Mouse (Mus musculus) activated CD4-positive, CD25-positive, alpha-beta regulatory T cell, adult 4 months (primary cell): Measurements from ENCODE around the gene Nek2. TPM values are rescaled to one million over a fixed set of nuclear protein-coding genes. Genes with fewer than 3 reads are reported as not detected.

Source experiments
- ATAC-seq: one replicate; pipeline ENCODE4 v1.8.0; 2017
- polyA plus RNA-seq, 2 experiments: library from polyadenylated mRNA; unstranded; fragments of 100-300 nt; shearing (Covaris generic); gene quantifications; one replicate each; pipeline ENCODE4 v1.2.1; 2017

The Nek2 gene
- polyA plus RNA-seq, 2 experiments from 2014 or later: 4.4 to 5.0 TPM

GRCm38 (mm10) chr1:191814935-191815334 lies 6.3 kb upstream of the Nek2 start:
- no peak for ATAC-seq

GRCm38 (mm10) chr1:191816596-191816995 lies 4.6 kb upstream of the Nek2 start:
- ATAC-seq: no peak

GRCm38 (mm10) chr1:191817418-191818144 lies 3.7 kb upstream of the Nek2 start:
- peak; percentile 60 for ATAC-seq

GRCm38 (mm10) chr1:191818145-191818631 lies 3.1 kb upstream of the Nek2 start:
- ATAC-seq: no peak

GRCm38 (mm10) chr1:191819026-191819425 lies 2.2 kb upstream of the Nek2 start:
- no peak for ATAC-seq

- ATAC-seq: peak; percentile 2
Observed at GRCm38 (mm10) chr1:191820951-191821325, 306 bp upstream of the Nek2 start.

GRCm38 (mm10) chr1:191829124-191829523 lies 7.9 kb downstream of the Nek2 start:
- no peak for ATAC-seq

- ATAC-seq: no peak
Observed at GRCm38 (mm10) chr1:191833396-191833795, 12.2 kb downstream of the Nek2 start.

- ATAC-seq: peak; percentile 68
Observed at GRCm38 (mm10) chr1:191834825-191835224, 13.6 kb downstream of the Nek2 start.

- no peak for ATAC-seq
Observed at GRCm38 (mm10) chr1:191836318-191836985, 15.2 kb downstream of the Nek2 start.

GRCm38 (mm10) chr1:191837691-191838090 lies 16.4 kb downstream of the Nek2 start:
- ATAC-seq: no peak

- ATAC-seq: no peak
Observed at GRCm38 (mm10) chr1:191838994-191839741, 17.9 kb downstream of the Nek2 start.

GRCm38 (mm10) chr1:191840774-191841565 lies 19.7 kb downstream of the Nek2 start:
- no peak for ATAC-seq

GRCm38 (mm10) chr1:191842247-191842646 lies 21.0 kb downstream of the Nek2 start:
- no peak for ATAC-seq

GRCm38 (mm10) chr1:191846667-191847066 lies 25.4 kb downstream of the Nek2 start:
- ATAC-seq: no peak

GRCm38 (mm10) chr1:191849501-191849900 lies 28.3 kb downstream of the Nek2 start:
- no peak for ATAC-seq

GRCm38 (mm10) chr1:191853442-191853841 lies 32.2 kb downstream of the Nek2 start:
- ATAC-seq: no peak

GRCm38 (mm10) chr1:191854716-191855115 lies 33.5 kb downstream of the Nek2 start:
- ATAC-seq: no peak

GRCm38 (mm10) chr1:191855136-191855878 lies 34.1 kb downstream of the Nek2 start:
- no peak for ATAC-seq

GRCm38 (mm10) chr1:191856886-191857651 lies 35.8 kb downstream of the Nek2 start:
- no peak for ATAC-seq

- ATAC-seq: no peak
Observed at GRCm38 (mm10) chr1:191858136-191858535, 36.9 kb downstream of the Nek2 start.
